Mouse (Mus musculus): ENCODE measurements around the gene Fnip1. TPM values are rescaled to one million over a fixed set of nuclear protein-coding genes. Genes with fewer than 3 reads are reported as not detected.
A peak's percentile ranks its signal among the peaks of the same experiment; 100 is the strongest.

The Fnip1 gene
- total RNA-seq, 2 experiments from 2014 or later: 25.4 to 39.8 TPM

- DNase-seq (ENCODE audit: low spot score): no peak
Observed at GRCm38 (mm10) chr11:54456875-54457274, 18.9 kb downstream of the Fnip1 start.

- no peak for DNase-seq (ENCODE audit: low spot score)
Observed at GRCm38 (mm10) chr11:54458168-54458567, 20.2 kb downstream of the Fnip1 start.

GRCm38 (mm10) chr11:54464557-54465244 lies 26.7 kb downstream of the Fnip1 start:
- DNase-seq (ENCODE audit: low spot score): no peak

- DNase-seq (ENCODE audit: low spot score): no peak
Observed at GRCm38 (mm10) chr11:54472231-54472630, 34.2 kb downstream of the Fnip1 start.

- no peak for DNase-seq (ENCODE audit: low spot score)
Observed at GRCm38 (mm10) chr11:54478414-54478813, 40.4 kb downstream of the Fnip1 start.

GRCm38 (mm10) chr11:54486041-54486440 lies 48.0 kb downstream of the Fnip1 start:
- DNase-seq (ENCODE audit: low spot score): no peak

- DNase-seq (ENCODE audit: low spot score): no peak
Observed at GRCm38 (mm10) chr11:54491946-54492558, 54.1 kb downstream of the Fnip1 start.

GRCm38 (mm10) chr11:54492559-54492958 lies 54.6 kb downstream of the Fnip1 start:
- DNase-seq (ENCODE audit: low spot score): no peak

GRCm38 (mm10) chr11:54499838-54500237 lies 61.8 kb downstream of the Fnip1 start:
- DNase-seq (ENCODE audit: low spot score): no peak

- no peak for DNase-seq (ENCODE audit: low spot score)
Observed at GRCm38 (mm10) chr11:54502546-54503245, 64.7 kb downstream of the Fnip1 start.

GRCm38 (mm10) chr11:54513584-54513983 lies 75.6 kb downstream of the Fnip1 start:
- DNase-seq (ENCODE audit: low spot score): no peak

- peak; percentile 10 for DNase-seq (ENCODE audit: low spot score)
Observed at GRCm38 (mm10) chr11:54521927-54522528, 84.0 kb downstream of the Fnip1 start.

- DNase-seq (ENCODE audit: low spot score): peak; percentile 99
Observed at GRCm38 (mm10) chr11:54522529-54523430, 84.8 kb downstream of the Fnip1 start, which contains the start of gene Rapgef6. Gene Rapgef6, plus strand, starts transcription at chr11:54522847.

GRCm38 (mm10) chr11:54523431-54524001 lies 85.5 kb downstream of the Fnip1 start:
- DNase-seq (ENCODE audit: low spot score): no peak

GRCm38 (mm10) chr11:54528002-54528401 lies 90.0 kb downstream of the Fnip1 start:
- DNase-seq (ENCODE audit: low spot score): no peak

- DNase-seq (ENCODE audit: low spot score): peak; percentile 18
Observed at GRCm38 (mm10) chr11:54530391-54530790, 92.4 kb downstream of the Fnip1 start.

GRCm38 (mm10) chr11:54530916-54531315 lies 92.9 kb downstream of the Fnip1 start:
- no peak for DNase-seq (ENCODE audit: low spot score)

- no peak for DNase-seq (ENCODE audit: low spot score)
Observed at GRCm38 (mm10) chr11:54533834-54534233, 95.8 kb downstream of the Fnip1 start.

GRCm38 (mm10) chr11:54534871-54535270 lies 96.9 kb downstream of the Fnip1 start:
- peak; percentile 76 for DNase-seq (ENCODE audit: low spot score)

GRCm38 (mm10) chr11:54539031-54539430 lies 101.0 kb downstream of the Fnip1 start:
- DNase-seq (ENCODE audit: low spot score): no peak

- no peak for DNase-seq (ENCODE audit: low spot score)
Observed at GRCm38 (mm10) chr11:54539486-54539885, 101.5 kb downstream of the Fnip1 start.
